Mouse (Mus musculus): Measurements from ENCODE around the gene Ninl. TPM values are rescaled to one million over a fixed set of nuclear protein-coding genes. Genes with fewer than 3 reads are reported as not detected.

Ninl gene
- polyA plus RNA-seq (2016; fragmentation: Nextera tagmentation; extraction: Ambion mirVana) = 12.3 and 13.7 TPM in 2 replicates

GRCm38 (mm10) chr2:151039232-151039695 is at the start of gene Ninl, which contains the start of gene Nanp:
TSS of gene Ninl (minus strand) at chr2:151039382.
TSS of gene Nanp (minus strand) at chr2:151039398.
- Histone ChIP-seq H3K4me3 (peak within 1 kb of the TSS; percentile 81), H3K4me2 (replicated peaks) (peak within 1 kb of the TSS; percentile 69), H3K9ac (peak within 1 kb of the TSS; percentile 91), H3K36me3 (0 out of 2 replicates have a peak, but pooled peaks cover 3% of the 10 kb centered on the region), H3K4me1 (peaks cover 10% of the 10 kb centered on the region), H3K27ac (peak within 1 kb of the TSS; percentile 86), H3K27me3 (no peaks in the 10 kb centered on the region), H3K9me3 (no peaks in the 10 kb centered on the region)
- WGBS = 2% methylated on average over 34 of the region's 34 CpGs
- ATAC-seq (ENCODE audit: insufficient number of reproducible peaks, insufficient read depth, low FRiP score, low TSS enrichment) = peak; percentile 88

GRCm38 (mm10) chr2:151056637-151057036 is 17.5 kb upstream of the Ninl start:
- Histone ChIP-seq H3K36me3 (no peaks in the 10 kb centered on the region), H3K4me1 (no peaks in the 10 kb centered on the region), H3K4me2 (replicated peaks) (no peak overlapping the region), H3K9ac (no peak overlapping the region), H3K27ac (no peak overlapping the region), H3K4me3 (no peak overlapping the region), H3K9me3 (no peaks in the 10 kb centered on the region), H3K27me3 (no peaks in the 10 kb centered on the region)
- 85% methylated on average over 1 of the region's 1 CpGs for WGBS
- no peak for ATAC-seq (ENCODE audit: insufficient number of reproducible peaks, insufficient read depth, low FRiP score, low TSS enrichment)

- Histone ChIP-seq H3K9ac (no peak overlapping the region), H3K4me3 (no peak overlapping the region), H3K9me3 (no peaks in the 10 kb centered on the region), H3K27ac (no peak overlapping the region), H3K4me2 (replicated peaks) (no peak overlapping the region), H3K4me1 (peaks cover 10% of the 10 kb centered on the region), H3K36me3 (no peaks in the 10 kb centered on the region), H3K27me3 (no peaks in the 10 kb centered on the region)
- WGBS = 95% methylated on average over 1 of the region's 1 CpGs
- no peak for ATAC-seq (ENCODE audit: insufficient number of reproducible peaks, insufficient read depth, low FRiP score, low TSS enrichment)
Observed at GRCm38 (mm10) chr2:151040411-151040810, 1.2 kb upstream of the Ninl start.

- H3K4me1 ChIP-seq = peaks cover 10% of the 10 kb centered on the region
- peak overlapping the region; percentile 69 for H3K4me2 ChIP-seq (replicated peaks)
- peak overlapping the region; percentile 81 for H3K4me3 ChIP-seq
- no peaks in the 10 kb centered on the region for H3K36me3 ChIP-seq
- H3K27me3 ChIP-seq = no peaks in the 10 kb centered on the region
- H3K9ac ChIP-seq = peak overlapping the region; percentile 57
- H3K9me3 ChIP-seq = no peaks in the 10 kb centered on the region
- WGBS = 52% methylated on average over 8 of the region's 8 CpGs
- peak; percentile 22; the same call in 1 of the 2 replicates for ATAC-seq (ENCODE audit: insufficient number of reproducible peaks, insufficient read depth, low FRiP score, low TSS enrichment)
- H3K27ac ChIP-seq = peak overlapping the region; percentile 36; the same call in 1 of the 2 replicates
Observed at GRCm38 (mm10) chr2:151039726-151040125, 544 bp upstream of the Ninl start.

- H3K9me3 ChIP-seq = no peaks in the 10 kb centered on the region
- peak overlapping the region; percentile 69 for H3K4me2 ChIP-seq (replicated peaks)
- peak; percentile 55 for ATAC-seq (ENCODE audit: insufficient number of reproducible peaks, insufficient read depth, low FRiP score, low TSS enrichment)
- H3K9ac ChIP-seq = peak overlapping the region; percentile 91
- H3K4me3 ChIP-seq = peak overlapping the region; percentile 81
- peaks cover 10% of the 10 kb centered on the region for H3K4me1 ChIP-seq
- under 1% methylated on average over 30 of the region's 30 CpGs for WGBS
- H3K36me3 ChIP-seq = 0 out of 2 replicates have a peak, but pooled peaks cover 4% of the 10 kb centered on the region
- peak overlapping the region; percentile 86 for H3K27ac ChIP-seq
- no peaks in the 10 kb centered on the region for H3K27me3 ChIP-seq
Observed at GRCm38 (mm10) chr2:151038811-151039222, 365 bp downstream of the Ninl start.

- ATAC-seq (ENCODE audit: insufficient number of reproducible peaks, insufficient read depth, low FRiP score, low TSS enrichment) = no peak
- 0 out of 2 replicates have a peak, but pooled peaks cover 4% of the 10 kb centered on the region for H3K36me3 ChIP-seq
- peak overlapping the region; percentile 91 for H3K9ac ChIP-seq
- peaks cover 10% of the 10 kb centered on the region for H3K4me1 ChIP-seq
- WGBS = 69% methylated on average over 18 of the region's 18 CpGs
- H3K27me3 ChIP-seq = no peaks in the 10 kb centered on the region
- peak overlapping the region; percentile 69 for H3K4me2 ChIP-seq (replicated peaks)
- H3K4me3 ChIP-seq = peak overlapping the region; percentile 81
- H3K9me3 ChIP-seq = no peaks in the 10 kb centered on the region
- no peak overlapping the region for H3K27ac ChIP-seq
Observed at GRCm38 (mm10) chr2:151037876-151038552, 1.2 kb downstream of the Ninl start.

GRCm38 (mm10) chr2:151037292-151037691 is 1.9 kb downstream of the Ninl start:
- H3K4me3 ChIP-seq = no peak overlapping the region
- H3K9ac ChIP-seq = no peak overlapping the region
- no peak overlapping the region for H3K4me2 ChIP-seq (replicated peaks)

GRCm38 (mm10) chr2:151036721-151037120 is 2.5 kb downstream of the Ninl start:
- Histone ChIP-seq H3K9me3 (no peaks in the 10 kb centered on the region), H3K9ac (no peak overlapping the region), H3K4me1 (peaks cover 10% of the 10 kb centered on the region), H3K4me3 (no peak overlapping the region), H3K27me3 (no peaks in the 10 kb centered on the region), H3K36me3 (0 out of 2 replicates have a peak, but pooled peaks cover 4% of the 10 kb centered on the region), H3K27ac (no peak overlapping the region), H3K4me2 (replicated peaks) (no peak overlapping the region)
- 95% methylated on average over 2 of the region's 2 CpGs for WGBS
- ATAC-seq (ENCODE audit: insufficient number of reproducible peaks, insufficient read depth, low FRiP score, low TSS enrichment) = no peak

More at GRCm38 (mm10) chr2:151037292-151037691, 1.9 kb downstream of the Ninl start:
- no peaks in the 10 kb centered on the region for H3K9me3 ChIP-seq
- no peaks in the 10 kb centered on the region for H3K27me3 ChIP-seq
- no peak overlapping the region for H3K27ac ChIP-seq
- 95% methylated on average over 1 of the region's 1 CpGs for WGBS
- H3K4me1 ChIP-seq = peaks cover 10% of the 10 kb centered on the region
- no peak for ATAC-seq (ENCODE audit: insufficient number of reproducible peaks, insufficient read depth, low FRiP score, low TSS enrichment)
- 0 out of 2 replicates have a peak, but pooled peaks cover 4% of the 10 kb centered on the region for H3K36me3 ChIP-seq

- Histone ChIP-seq H3K9ac (no peak overlapping the region), H3K9me3 (no peaks in the 10 kb centered on the region), H3K4me3 (no peak overlapping the region), H3K4me2 (replicated peaks) (no peak overlapping the region), H3K36me3 (0 out of 2 replicates have a peak, but pooled peaks cover 4% of the 10 kb centered on the region), H3K4me1 (peaks cover 8% of the 10 kb centered on the region), H3K27ac (no peak overlapping the region), H3K27me3 (no peaks in the 10 kb centered on the region)
- 97% methylated on average over 3 of the region's 3 CpGs for WGBS
- ATAC-seq (ENCODE audit: insufficient number of reproducible peaks, insufficient read depth, low FRiP score, low TSS enrichment) = no peak
Observed at GRCm38 (mm10) chr2:151034435-151034834, 4.7 kb downstream of the Ninl start.

- no peak overlapping the region for H3K27ac ChIP-seq
- no peaks in the 10 kb centered on the region for H3K9me3 ChIP-seq
- no peaks in the 10 kb centered on the region for H3K4me1 ChIP-seq
- H3K4me2 ChIP-seq (replicated peaks) = no peak overlapping the region
- H3K4me3 ChIP-seq = no peak overlapping the region
- no peaks in the 10 kb centered on the region for H3K27me3 ChIP-seq
- no peak for ATAC-seq (ENCODE audit: insufficient number of reproducible peaks, insufficient read depth, low FRiP score, low TSS enrichment)
- 87% methylated on average over 10 of the region's 10 CpGs for whole genome bisulfite sequencing
- H3K36me3 ChIP-seq = 0 out of 2 replicates have a peak, but pooled peaks cover 6% of the 10 kb centered on the region
- H3K9ac ChIP-seq = no peak overlapping the region
Observed at GRCm38 (mm10) chr2:151021158-151021557, 18.0 kb downstream of the Ninl start.

GRCm38 (mm10) chr2:151015316-151015715 is 23.9 kb downstream of the Ninl start:
- H3K9ac ChIP-seq = no peak overlapping the region
- H3K27ac ChIP-seq = no peak overlapping the region
- no peak for ATAC-seq (ENCODE audit: insufficient number of reproducible peaks, insufficient read depth, low FRiP score, low TSS enrichment)
- H3K4me2 ChIP-seq (replicated peaks) = no peak overlapping the region
- no peaks in the 10 kb centered on the region for H3K36me3 ChIP-seq
- no peaks in the 10 kb centered on the region for H3K27me3 ChIP-seq
- H3K4me1 ChIP-seq = no peaks in the 10 kb centered on the region
- no peak overlapping the region for H3K4me3 ChIP-seq
- 79% methylated on average over 2 of the region's 2 CpGs for WGBS
- no peaks in the 10 kb centered on the region for H3K9me3 ChIP-seq

- Histone ChIP-seq H3K4me3 (no peak overlapping the region), H3K4me1 (peaks cover 15% of the 10 kb centered on the region; the same call in 1 of the 2 replicates), H3K9me3 (no peaks in the 10 kb centered on the region), H3K27me3 (no peaks in the 10 kb centered on the region), H3K9ac (no peak overlapping the region), H3K4me2 (replicated peaks) (no peak overlapping the region), H3K36me3 (no peaks in the 10 kb centered on the region), H3K27ac (no peak overlapping the region)
- 73% methylated on average over 1 of the region's 1 CpGs for WGBS
- ATAC-seq (ENCODE audit: insufficient number of reproducible peaks, insufficient read depth, low FRiP score, low TSS enrichment) = no peak
Observed at GRCm38 (mm10) chr2:151011273-151011672, 27.9 kb downstream of the Ninl start.

Data from embryonic facial prominence, embryonic 12.5 days (tissue).